Mouse (Mus musculus) inflammation-experienced regulatory T-cells, adult 6 months (primary cell): Measurements from ENCODE around the gene Fcgr4. TPM values are rescaled to one million over a fixed set of nuclear protein-coding genes. Genes with fewer than 3 reads are reported as not detected.
A peak's percentile ranks its signal among the peaks of the same experiment; 100 is the strongest.

Source experiments
- ATAC-seq: one replicate; pipeline ENCODE4 v1.8.0; 2017
- polyA plus RNA-seq, 3 experiments: library from polyadenylated mRNA; unstranded; fragments of 100-300 nt; shearing (Covaris generic); gene quantifications; one replicate each; pipeline ENCODE4 v1.2.1; 2017

Fcgr4 gene
- polyA plus RNA-seq, 3 experiments from 2014 or later: not detected

DNA sequence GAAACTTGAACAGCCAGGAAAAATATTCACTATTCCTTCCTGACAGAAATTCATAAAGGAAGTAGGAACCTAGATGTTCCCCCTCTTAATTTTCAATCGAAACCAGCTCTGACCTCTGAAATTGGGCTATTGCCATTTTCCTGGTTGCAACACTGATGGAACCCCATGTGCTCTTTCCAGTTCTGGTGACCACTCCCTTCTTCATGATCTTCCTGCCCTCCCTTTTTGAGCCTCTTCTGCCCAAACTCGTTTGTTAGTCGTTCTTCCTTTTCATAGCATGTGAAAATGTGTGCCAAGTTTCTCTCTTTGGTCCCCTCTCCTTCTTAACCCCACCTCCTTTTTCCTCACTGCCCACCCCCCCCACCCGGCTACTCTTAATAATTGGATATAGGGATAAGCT, 7.0 kb upstream of the Fcgr4 start:
- ATAC-seq: no peak

DNA sequence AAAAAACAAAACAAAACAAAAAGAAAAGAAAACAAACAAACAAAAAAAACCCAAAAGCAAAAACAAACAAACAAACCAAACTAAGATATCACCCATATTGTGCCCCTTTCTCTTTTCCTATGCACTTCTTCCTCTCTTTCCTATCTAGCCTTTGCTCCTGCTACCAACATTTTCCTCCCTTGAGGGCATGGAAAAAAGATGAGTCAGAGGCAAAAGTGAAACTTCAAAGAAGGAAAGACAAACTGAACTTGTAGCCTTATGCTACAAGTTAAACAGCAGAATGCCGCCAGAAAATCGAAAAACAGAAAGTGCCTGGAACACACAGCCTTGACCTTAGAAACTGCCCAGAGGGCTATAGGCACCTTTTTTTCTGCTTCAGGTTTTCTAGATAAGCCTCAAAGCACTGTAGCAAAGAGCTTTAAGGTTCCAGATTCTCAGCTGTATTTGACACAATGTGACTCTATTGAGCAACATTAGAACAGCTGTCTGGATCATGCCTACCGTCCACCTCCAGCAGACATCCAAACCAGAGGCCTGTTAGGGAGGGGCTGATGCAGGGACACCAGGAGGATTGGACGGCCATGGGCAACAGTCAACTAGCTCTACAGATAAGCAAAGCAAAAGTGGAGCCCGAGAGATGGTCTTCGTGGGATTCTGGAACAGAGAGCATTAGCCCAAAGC, 1.9 kb upstream of the Fcgr4 start:
- ATAC-seq: no peak

DNA sequence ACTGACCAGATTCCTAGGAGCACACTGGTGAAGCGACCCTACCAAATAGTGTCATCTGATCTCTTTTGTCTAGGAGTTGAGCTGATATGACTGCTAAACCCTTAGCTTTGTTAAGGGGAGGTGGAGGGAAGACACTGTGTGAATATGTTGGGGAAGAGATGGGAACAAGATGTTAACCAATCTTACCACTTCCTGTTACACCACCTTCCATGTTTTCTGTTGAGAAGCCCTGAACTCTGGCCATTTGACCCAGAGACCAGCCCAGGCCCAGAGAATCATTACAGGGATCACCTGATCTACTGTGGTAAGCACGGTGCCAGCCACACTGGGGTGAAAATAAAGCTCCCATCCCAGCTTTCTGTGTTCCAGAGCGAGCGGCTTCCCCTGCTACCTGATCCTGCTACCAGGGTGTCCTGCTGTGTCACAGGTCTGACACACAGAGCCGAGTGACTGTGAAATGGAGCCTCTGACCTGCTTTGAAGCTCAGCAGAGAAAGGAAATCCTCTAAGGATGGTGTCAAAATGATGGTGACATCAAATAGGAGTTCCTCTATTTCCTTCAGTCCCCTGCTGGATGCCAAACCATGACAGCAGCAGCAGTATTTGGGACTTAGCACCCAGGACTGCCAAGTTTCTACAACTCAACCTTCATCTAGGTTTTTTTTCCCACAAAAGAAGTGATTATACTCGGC, 1.1 kb upstream of the Fcgr4 start:
- ATAC-seq: no peak

DNA sequence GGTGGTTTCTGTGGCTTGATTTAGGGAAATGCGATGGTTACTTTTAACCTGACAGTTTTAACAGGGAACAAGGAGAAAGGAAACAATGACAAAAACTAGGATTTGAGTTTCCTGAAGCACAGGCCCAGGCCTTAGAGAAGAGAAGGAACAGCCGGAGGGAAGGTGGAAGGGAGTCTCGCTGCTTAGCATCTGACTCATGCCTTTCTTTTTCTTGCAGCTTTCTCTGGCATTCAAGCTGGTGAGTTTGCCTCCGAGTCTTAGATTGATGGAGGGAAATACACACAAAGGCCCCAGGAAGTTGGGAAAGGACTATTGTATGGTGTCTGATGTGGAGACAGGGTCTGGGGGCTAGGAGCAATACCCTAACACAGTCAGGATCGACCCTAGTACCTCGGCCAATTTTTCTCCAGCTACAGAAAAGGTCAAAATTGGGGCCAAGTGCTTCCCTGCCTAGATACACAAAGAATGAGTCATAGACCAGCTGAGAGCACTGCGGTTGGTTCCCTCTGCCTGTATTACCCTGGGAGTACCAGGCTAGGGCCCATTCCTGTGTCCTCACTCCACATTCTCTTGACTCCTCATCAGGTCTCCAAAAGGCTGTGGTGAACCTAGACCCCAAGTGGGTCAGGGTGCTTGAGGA, 711 bp downstream of the Fcgr4 start:
- no peak for ATAC-seq

DNA sequence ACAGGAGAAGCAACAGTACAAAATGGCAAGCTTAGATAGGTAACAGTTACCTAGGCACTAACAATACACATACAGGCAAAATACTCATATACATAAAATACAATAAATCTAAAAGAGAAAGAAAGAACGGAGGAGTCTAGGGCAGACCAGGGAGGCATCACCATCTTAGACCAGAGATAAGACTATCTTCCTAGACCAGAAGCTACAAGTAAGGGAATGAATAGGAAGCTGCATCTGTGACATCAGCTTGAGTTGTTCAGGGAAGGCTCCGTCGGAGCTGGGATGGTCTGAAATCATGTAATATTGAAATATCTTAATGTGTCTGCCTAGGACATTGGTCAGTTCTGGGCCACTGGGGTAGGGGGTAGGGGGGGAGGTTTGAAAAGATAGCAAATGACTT, 13.0 kb downstream of the Fcgr4 start:
- ATAC-seq: no peak

DNA sequence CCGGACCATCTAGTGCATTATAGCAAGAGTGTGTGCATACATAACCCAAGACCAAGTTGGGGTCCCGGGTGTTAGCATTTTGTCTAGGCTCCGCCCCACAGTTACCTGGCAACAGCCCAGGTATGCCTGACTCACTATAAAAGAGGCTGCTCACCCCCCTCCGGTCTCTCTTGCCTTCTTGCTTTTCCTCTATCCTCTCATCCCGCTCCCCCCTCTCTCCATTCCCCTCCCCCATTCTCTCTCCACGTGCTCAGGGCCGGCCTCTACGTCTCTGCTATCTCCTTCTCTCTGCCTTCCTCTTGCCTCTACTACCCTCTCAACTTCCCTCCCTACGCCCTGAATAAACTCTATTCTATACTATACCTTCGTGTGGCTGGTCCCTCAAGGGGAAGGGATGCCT, 14.0 kb downstream of the Fcgr4 start:
- ATAC-seq: peak; percentile 11

DNA sequence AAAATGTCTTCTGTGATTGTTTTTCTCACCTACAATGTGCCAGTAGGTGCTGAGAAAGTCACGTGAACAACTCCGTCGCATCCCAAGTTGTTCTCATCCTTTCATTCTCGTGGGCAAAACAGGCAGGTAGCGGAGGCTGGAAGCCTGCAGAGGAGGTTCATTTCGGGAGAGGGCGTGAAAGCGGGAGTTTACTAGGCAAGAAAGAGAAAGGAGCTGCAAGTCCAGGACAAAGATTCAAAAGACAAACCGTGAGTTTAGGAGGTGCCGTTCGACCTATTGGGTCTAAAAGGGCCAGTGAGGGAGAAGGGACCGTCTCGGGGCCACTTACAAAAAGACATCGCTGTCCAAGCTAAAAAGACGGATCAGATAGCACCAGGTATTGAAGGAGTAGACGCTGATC, 14.5 kb downstream of the Fcgr4 start:
- ATAC-seq: peak; percentile 13

DNA sequence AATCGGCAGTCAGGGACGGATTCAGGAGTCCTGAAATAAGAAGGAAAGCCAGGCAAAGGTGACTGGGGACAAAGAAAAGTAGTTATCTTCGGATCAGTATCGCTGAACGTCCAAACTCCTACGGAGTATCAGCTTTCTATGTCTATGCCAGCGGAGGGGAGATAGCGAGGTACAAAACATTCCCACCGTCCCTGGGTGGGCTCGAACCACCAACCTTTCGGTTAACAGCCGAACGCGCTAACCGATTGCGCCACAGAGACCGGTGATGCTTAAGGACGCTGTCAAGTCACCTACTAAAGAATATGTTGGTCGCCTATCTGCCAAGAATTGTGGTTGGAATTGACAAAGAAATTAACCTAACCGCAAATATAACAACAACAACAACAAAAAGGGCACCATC, 15.0 kb downstream of the Fcgr4 start:
- ATAC-seq: peak; percentile 38

DNA sequence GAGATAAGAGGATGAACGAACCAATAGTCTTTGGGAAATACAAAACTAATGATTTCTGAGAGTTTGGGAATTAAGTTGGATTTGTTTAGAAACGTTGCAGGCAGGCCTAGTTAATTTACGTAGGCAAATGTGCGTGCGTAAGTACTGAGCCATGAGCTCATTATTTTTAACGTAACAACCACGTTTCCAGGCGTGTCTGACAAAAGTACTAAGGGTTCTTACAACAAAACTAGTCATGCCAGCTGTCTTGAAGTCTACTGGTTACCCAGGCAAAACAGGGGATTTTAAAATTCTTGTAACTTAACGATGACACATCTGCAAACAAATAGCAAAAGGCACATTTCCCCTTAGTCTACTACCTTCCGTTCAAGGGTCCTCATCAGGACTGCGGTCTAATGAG, 15.5 kb downstream of the Fcgr4 start:
- no peak for ATAC-seq

DNA sequence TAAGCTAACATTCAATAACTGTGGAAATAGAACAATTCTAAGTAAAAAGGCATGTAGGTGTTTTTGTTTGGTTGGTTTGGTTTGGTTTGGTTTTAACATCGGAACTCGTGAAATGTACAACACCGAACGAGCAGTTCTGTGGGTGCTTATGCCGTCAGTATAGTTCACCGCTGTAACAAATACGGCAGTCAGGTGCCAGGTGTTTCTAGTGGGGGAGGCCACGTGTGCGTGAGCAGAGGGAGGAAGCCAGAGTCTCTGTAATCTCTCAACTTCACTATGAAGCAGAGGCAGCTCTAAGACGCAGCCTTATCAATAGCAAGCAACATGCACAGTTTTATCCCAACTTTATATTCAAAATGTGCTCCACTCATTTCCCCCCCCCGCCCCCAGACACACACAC, 16.9 kb downstream of the Fcgr4 start:
- no peak for ATAC-seq

DNA sequence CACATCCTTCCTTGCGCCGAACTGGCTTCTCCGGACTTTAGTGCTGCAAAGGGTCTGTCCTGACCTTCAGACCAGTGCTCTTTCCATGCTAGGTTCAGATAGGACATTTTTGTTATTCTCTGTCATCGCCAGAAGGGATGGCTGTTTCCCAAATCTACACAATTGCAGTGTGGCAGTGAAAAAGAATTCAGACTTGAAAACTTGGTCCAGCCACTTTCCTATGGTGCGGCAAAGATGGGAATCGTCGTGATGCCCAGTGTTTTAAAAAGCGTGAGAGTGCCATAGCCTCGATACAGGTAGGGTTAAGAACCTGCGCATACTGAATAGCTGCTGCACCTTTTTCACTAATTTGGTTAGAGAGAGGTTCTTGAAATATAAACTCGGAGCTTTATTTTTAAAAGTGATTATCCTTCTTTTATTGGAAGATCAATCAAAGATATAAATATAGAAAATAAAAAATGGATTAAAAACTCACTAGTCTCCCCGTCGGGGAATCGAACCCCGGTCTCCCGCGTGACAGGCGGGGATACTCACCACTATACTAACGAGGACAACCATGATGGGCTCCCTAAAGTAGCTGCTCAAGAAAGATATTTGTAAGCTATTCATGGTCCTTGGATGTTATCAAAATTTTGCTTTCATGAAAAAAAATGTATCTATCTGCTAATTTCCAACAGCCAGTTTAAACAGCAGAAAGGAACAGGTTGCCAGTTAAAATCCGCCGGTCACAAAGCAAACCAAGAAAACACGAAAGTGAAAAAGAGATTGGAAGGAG, 18.0 kb downstream of the Fcgr4 start:
- peak; percentile 24 for ATAC-seq

DNA sequence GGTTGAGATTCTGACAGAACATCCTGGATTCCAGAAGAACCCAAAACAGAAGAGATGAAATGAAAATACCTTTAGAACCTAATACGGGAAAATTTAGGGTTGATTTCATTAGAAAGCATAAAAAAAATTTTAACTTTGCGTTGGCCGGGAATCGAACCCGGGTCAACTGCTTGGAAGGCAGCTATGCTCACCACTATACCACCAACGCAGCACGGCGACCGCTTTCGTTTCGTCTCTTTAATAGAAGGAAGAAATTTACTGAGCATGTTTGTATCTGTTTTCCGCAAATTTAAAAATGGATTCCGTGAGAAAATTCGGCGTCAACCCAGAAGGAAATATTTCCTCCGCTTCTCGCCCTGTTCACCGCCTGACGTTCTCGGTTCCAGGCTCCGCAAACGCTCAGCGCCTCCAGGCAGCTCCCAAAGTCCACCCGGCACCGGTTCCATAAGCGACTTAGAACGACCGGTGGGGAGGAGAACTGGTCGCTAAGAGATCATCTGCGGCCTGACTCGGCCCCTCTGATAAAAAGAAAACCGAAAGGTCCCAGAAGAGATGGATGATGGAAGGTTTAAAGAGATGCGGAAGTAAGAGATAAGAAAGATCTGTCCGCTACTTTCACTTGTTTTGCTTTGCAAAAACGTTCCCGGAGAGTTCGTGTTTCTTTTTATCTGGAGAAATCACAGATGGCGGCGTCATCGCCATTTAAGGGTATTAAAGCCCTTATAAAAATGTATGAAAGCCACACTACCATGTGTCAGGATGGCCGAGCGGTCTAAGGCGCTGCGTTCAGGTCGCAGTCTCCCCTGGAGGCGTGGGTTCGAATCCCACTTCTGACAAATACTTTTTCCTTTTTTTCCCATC, 19.4 kb downstream of the Fcgr4 start:
- peak; percentile 66 for ATAC-seq

DNA sequence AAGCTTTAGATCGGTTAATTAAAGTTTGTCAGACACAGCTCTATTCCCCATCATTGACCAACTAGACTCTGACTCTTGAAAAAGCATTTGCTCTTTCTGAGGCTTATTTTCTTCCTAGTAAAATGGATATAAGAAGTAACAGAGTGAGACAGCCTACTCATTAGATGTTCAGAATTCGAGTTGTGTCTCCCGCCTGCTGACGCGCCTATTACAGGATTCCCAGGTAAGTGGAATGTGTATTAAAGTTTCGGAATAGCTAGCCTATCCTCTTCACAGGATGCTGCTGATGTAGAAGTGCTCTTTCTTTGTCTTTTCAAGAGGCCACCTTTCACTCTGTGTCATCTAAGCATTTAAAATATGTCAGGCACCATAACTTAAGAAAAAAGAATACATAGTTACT, 20.4 kb downstream of the Fcgr4 start:
- ATAC-seq: no peak

DNA sequence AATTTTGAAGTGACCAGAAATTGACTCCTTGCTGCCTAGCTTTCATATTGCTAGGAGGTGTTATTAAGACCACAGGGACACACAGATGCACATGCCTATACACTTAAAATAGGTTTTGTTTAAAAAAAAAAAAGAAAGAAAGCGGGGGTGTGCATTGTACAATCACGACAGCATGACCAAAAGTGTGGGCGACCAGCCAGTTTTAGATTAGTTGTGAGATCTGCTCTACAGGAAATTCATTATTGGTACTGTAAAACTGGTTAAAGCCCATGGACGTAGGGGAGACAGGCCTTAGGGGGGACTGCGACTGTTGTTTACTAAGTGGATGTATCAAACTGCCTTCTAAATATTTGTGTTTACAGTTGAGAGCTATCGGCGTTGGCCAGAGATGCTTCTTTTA, 21.2 kb downstream of the Fcgr4 start:
- no peak for ATAC-seq

DNA sequence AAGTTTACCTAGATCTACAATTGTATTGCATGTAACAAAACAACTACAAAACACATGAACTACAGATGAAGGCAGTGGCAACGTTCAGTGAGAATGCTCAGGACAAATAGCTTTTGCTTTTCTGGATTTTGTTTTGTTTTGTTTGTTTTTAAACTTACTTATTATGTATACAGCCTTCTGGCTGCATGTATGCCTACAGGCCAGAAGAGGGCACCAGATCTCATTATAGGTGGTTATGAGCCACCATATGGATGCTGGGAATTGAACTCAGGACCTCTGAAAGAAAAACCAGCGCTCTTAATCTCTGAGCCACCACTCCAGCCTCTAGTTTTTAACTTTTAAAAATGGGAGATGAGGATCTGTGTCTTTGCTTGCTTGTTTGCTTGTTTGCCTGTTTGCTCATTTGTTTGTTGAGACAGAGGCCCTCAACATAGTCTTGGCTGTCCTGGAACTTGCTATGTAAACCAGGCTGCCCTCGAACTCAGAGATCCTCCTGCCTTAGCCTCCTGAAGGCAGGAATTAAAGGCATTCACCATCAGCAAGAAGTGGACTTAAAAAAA, 25.0 kb downstream of the Fcgr4 start:
- ATAC-seq: no peak

DNA sequence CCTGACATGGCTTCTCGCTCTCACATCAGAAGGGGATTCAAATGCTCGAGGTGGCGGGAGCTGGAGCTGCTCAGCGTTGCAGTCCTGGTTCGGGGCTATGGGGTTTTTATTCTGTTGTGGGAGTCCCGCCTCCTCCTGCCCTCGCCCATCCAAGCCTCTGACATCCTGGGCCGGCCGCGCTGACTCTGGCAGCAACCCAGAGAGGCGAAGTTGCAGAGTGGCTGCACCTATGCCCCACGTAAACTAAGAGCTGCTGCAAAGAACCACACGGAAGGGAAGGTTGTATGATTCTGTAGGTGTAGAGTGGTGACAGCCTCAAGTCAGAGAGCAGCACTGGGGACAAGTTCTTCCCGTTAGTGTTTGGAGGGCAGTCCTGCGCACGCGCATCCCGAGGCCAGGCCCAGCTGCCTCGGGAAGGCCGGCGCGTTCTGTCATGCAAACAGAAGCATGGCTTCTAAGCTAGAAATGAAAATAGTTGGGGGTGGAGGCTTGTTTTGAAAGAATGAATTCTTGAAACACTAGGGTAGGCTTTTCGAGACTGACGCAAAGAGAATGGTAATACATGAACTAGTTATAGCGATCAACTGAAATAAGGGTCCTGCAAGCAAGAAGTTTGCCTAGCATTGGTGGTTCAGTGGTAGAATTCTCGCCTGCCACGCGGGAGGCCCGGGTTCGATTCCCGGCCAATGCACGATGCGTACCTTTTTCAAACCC, 25.8 kb downstream of the Fcgr4 start:
- ATAC-seq: peak; percentile 85

DNA sequence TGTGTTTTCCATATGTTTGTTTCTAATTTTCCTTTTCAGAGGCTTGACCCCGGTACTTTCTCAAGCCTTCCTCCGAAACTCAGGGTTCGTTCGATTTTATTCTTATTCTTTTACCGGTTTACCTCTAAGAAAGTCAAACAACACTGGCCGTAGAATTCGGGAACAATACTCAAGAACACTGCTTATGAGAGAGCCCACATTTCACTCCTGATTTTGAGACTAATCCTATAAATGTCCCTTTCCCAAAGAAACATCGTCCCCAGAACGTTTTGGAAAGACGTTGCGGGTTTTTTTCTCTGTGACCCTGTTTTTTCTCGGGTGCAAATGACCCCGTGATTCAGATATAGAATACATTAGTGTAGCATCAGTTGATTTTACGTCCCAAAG, 26.4 kb downstream of the Fcgr4 start:
- no peak for ATAC-seq

DNA sequence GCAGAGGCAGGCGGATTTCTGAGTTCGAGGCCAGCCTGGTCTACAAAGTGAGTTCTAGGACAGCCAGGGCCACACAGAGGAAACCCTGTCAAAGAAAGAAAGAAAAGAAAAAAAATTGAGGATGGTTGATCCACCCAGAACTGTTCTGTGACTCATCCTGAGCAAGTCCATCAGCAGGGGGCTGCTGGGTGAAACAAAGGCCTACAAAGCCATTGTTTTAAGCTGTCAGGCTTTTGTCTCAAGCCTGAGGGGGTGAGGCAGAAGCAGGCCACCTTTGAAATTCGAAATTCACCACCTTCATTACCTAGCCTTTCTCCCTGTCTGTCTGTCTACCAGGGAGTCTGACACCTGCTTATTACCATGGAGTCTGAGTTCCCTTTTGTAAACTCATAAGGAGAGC, 27.8 kb downstream of the Fcgr4 start:
- ATAC-seq: no peak

DNA sequence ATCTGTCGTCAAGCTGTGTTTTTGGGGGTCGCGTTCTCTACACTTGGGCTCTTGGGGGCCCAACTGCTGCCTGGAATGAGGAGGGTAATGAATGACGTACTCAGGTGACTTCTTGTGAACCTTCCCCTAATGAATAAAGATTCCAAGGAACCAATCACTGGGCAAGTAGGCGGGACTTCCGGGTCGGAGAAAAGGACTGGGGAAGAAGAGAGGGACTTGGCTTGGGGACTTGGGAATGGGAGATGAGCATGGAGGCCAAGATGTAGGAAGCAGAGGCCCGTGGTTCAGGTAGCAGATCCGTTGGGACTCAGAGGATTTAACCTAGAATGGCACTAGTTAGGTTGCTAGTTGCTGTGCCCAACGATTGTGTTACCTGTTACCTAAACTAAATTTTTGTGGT, 30.5 kb downstream of the Fcgr4 start:
- no peak for ATAC-seq

DNA sequence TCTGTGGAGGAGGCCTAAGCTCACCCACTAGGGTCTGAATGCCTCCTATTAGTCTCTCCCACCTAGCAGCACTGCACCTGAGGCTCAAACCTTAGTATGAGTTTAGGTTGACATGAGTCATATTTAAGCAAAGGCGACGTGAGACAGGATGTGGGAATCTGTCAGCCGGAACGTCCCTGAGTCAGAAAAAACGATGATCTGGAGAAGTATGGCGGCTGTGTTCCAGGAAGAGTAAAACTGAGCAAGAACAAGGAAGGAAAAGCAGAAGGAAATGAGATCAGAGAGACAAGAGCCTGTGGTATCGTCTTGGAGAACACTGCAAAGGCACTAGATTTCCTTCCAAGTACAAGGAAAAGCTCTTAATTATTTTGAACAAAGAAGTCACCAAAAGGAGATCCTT, 32.1 kb downstream of the Fcgr4 start:
- ATAC-seq: no peak

DNA sequence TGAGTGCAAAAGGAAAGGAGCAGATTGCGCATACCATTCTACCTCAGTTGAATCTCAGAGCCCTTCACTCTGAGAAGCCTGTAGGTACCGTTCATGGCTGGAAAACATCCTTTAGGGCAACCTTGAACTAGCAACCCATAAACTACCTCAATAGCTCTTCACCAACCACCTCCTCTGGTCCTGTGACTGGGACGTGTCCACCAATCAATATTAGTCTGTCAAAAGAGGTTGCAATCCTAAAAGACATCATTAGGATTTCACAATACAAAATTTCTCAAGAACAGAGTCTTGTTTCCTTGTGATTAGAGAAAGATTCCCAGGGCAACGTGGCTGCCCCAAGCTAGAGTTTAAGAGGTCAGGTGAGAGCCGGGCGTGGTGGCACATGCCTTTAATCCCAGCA, 34.6 kb downstream of the Fcgr4 start:
- ATAC-seq: no peak
